Mouse (Mus musculus): ENCODE measurements around the gene Fam129a. TPM values are rescaled to one million over a fixed set of nuclear protein-coding genes. Genes with fewer than 3 reads are reported as not detected.

The Fam129a gene
- polyA plus RNA-seq, 1 experiment: 5.8 TPM

DNA sequence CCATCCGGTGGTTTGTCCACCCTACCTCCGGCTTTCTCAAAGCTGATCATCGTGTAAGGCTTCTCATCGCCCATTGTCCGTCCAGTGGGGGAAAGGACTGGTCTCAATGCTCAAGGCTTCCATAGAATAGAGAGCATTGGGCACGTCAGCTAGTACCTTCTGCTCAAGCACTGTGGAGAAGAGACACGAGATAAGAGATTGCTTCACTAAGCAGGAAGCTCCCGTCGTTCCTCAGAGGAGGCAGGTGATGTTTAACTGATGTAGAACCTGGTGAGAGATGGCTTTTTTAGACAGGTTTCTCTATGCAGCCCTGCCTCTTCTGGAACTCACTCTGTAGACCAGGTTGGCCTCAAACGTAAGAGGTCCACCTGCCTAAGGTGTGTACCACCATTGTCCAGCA, 93.4 kb downstream of the Fam129a start:
- TF ChIP-seq CTCF (conservative IDR thresholded peaks at IDR 0.05; ENCODE audit: insufficient read depth, insufficient read length, low read depth, low read length): no peak
- TF ChIP-seq POLR2A (IDR thresholded peaks at IDR 0.05; ENCODE audit: low read depth, low read length): no peak
- H3K36me3 ChIP-seq (ENCODE audit: control insufficient read depth, insufficient read depth, low read length): no peaks in the 10 kb centered on the region
- peaks cover 6% of the 10 kb centered on the region for H3K4me1 ChIP-seq (ENCODE audit: control insufficient read depth, insufficient read depth, low read length)
- no peak overlapping the region for H3K4me3 ChIP-seq (ENCODE audit: insufficient read depth, low read depth, low read length)
- H3K27me3 ChIP-seq (replicated peaks; ENCODE audit: control insufficient read depth, insufficient read depth, low read length): no peaks in the 10 kb centered on the region; the same call in 1 of the 2 replicates
- no peak overlapping the region for H3K27ac ChIP-seq (ENCODE audit: insufficient read depth, low read depth, low read length)
- 92% methylated on average over 10 of the region's 10 CpGs for WGBS
- no peak for DNase-seq

DNA sequence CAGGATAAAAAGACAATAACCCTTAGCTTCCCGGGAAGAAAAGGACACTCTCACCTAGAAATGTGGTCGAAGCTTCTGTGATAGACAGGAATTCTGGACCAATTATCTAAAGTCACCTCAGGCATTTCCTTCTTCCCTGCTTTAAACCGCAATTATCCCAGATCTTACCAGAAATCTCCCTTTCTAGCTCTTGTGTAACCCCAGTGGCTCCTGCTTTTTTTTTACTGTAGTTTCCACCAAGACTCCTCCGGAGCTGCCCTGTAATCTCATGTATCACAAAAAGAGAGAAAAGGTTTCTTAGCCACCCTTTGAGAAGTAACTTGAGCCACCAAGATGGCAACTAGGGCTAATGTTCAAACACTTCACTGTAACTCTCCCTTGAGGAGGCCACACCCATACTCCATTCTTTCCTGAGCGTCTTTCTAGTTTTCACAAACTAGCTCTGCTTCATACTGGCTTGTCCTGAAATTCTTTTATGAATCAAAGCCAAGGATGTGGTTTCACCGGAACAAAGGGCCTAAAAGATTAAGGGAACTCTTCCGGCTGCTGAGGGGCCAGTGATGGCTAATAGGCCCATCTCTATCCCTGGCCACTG, 93.9 kb downstream of the Fam129a start:
- no peak for DNase-seq
- peaks cover 6% of the 10 kb centered on the region for H3K4me1 ChIP-seq (ENCODE audit: control insufficient read depth, insufficient read depth, low read length)
- WGBS: 77% methylated on average over 7 of the region's 7 CpGs
- H3K27ac ChIP-seq (ENCODE audit: insufficient read depth, low read depth, low read length): no peak overlapping the region
- H3K36me3 ChIP-seq (ENCODE audit: control insufficient read depth, insufficient read depth, low read length): no peaks in the 10 kb centered on the region
- no peak for TF ChIP-seq CTCF (conservative IDR thresholded peaks at IDR 0.05; ENCODE audit: insufficient read depth, insufficient read length, low read depth, low read length)
- TF ChIP-seq POLR2A (IDR thresholded peaks at IDR 0.05; ENCODE audit: low read depth, low read length): no peak
- H3K4me3 ChIP-seq (ENCODE audit: insufficient read depth, low read depth, low read length): no peak overlapping the region
- H3K27me3 ChIP-seq (replicated peaks; ENCODE audit: control insufficient read depth, insufficient read depth, low read length): no peaks in the 10 kb centered on the region; the same call in 1 of the 2 replicates

DNA sequence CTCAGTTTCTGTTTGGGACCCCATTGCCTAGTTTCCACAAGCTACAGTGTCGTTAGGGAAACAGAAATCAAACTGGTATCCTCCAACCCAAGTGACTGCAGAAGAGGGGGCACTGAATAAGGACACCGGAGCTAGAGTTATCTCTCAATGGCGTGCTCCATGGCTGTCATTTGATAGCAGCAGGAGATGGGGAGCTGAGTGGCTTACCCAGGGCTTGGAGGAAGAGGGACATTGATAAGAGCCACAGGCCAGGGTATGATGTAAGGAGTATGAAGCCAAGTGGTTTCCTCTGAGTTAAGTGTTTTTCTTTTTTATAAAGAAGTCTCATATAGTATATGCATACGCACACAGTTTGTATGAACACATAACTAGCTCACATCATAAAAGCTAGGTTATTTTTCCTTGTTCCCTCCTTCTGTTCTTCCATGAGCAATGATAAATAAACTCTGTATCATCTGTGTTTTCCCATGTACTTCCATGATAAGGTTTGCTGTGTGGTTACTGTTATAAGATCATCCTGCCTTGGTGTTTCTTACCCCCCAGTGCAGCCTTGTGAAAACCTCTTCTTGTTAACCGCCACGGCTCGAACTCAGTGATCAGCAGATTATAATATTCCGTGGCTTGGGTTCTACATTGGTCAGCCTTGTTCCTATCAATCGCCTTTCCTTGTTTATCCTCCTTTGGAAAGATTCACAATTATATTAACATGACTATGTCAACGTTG, 96.5 kb downstream of the Fam129a start:
- Histone ChIP-seq H3K27ac (ENCODE audit: insufficient read depth, low read depth, low read length) (no peak overlapping the region), H3K27me3 (replicated peaks; ENCODE audit: control insufficient read depth, insufficient read depth, low read length) (no peaks in the 10 kb centered on the region; the same call in 1 of the 2 replicates), H3K36me3 (ENCODE audit: control insufficient read depth, insufficient read depth, low read length) (no peaks in the 10 kb centered on the region), H3K4me3 (ENCODE audit: insufficient read depth, low read depth, low read length) (no peak overlapping the region), H3K4me1 (ENCODE audit: control insufficient read depth, insufficient read depth, low read length) (no peaks in the 10 kb centered on the region)
- WGBS: 88% methylated on average over 10 of the region's 10 CpGs
- TF ChIP-seq POLR2A (IDR thresholded peaks at IDR 0.05; ENCODE audit: low read depth, low read length) (no peak), CTCF (conservative IDR thresholded peaks at IDR 0.05; ENCODE audit: insufficient read depth, insufficient read length, low read depth, low read length) (no peak)
- DNase-seq: no peak

DNA sequence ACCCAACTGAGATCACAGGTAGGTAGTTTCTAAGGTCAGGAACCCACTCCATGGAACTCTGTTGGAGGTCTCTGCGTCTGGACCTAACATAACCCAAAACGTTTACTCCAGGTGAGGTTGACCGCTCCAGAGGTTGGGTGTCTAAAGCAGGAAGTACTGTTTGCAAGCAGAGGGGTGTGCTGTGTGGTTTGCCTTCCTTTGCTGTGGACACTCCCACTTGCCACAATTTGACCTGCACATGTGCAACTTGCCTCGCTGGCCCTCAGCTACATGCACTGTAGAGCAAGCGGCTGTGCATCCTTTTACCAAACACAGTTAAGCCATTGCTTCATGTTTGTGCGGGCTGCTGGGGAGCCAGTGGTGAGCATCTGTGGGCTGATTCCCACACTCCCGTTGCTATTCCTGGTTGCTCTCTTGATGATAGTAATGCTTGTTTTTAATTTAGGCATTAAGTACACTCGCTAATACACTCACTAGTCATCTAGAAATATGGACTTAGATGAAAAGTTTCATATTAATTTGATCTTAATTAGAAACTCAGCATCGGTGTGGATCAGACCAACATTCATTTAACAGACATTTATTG, 99.1 kb downstream of the Fam129a start:
- no peak overlapping the region for H3K27ac ChIP-seq (ENCODE audit: insufficient read depth, low read depth, low read length)
- no peaks in the 10 kb centered on the region for H3K4me1 ChIP-seq (ENCODE audit: control insufficient read depth, insufficient read depth, low read length)
- no peaks in the 10 kb centered on the region for H3K27me3 ChIP-seq (replicated peaks; ENCODE audit: control insufficient read depth, insufficient read depth, low read length)
- DNase-seq: no peak
- TF ChIP-seq POLR2A (IDR thresholded peaks at IDR 0.05; ENCODE audit: low read depth, low read length) (no peak), CTCF (conservative IDR thresholded peaks at IDR 0.05; ENCODE audit: insufficient read depth, insufficient read length, low read depth, low read length) (no peak)
- H3K36me3 ChIP-seq (ENCODE audit: control insufficient read depth, insufficient read depth, low read length): no peaks in the 10 kb centered on the region
- 85% methylated on average over 9 of the region's 9 CpGs for WGBS
- no peak overlapping the region for H3K4me3 ChIP-seq (ENCODE audit: insufficient read depth, low read depth, low read length)

DNA sequence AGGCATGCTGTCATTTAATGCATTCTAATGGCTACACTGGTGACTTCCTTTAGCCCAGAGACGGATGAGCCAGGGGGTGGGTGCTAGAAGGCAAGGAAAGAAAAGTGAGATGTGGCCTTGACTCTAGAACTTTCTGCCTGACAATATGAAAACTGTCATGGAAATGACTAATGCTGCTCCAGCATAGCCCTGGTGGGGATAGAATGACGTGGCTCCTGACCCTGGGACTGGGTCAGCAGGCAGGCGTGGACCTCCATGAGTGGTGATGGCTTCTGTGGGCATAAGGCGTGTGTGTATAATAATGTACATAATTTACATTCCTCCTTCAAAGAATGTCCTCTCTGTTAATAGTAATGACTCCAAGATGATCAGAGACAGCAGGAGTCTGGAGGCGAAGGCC, 104.7 kb downstream of the Fam129a start:
- WGBS: 86% methylated on average over 5 of the region's 5 CpGs
- no peak overlapping the region for H3K4me3 ChIP-seq (ENCODE audit: insufficient read depth, low read depth, low read length)
- TF ChIP-seq POLR2A (IDR thresholded peaks at IDR 0.05; ENCODE audit: low read depth, low read length): no peak
- no peak for TF ChIP-seq CTCF (conservative IDR thresholded peaks at IDR 0.05; ENCODE audit: insufficient read depth, insufficient read length, low read depth, low read length)
- H3K36me3 ChIP-seq (ENCODE audit: control insufficient read depth, insufficient read depth, low read length): no peaks in the 10 kb centered on the region
- H3K4me1 ChIP-seq (ENCODE audit: control insufficient read depth, insufficient read depth, low read length): no peaks in the 10 kb centered on the region
- H3K27me3 ChIP-seq (replicated peaks; ENCODE audit: control insufficient read depth, insufficient read depth, low read length): no peaks in the 10 kb centered on the region
- no peak overlapping the region for H3K27ac ChIP-seq (ENCODE audit: insufficient read depth, low read depth, low read length)
- DNase-seq: no peak

DNA sequence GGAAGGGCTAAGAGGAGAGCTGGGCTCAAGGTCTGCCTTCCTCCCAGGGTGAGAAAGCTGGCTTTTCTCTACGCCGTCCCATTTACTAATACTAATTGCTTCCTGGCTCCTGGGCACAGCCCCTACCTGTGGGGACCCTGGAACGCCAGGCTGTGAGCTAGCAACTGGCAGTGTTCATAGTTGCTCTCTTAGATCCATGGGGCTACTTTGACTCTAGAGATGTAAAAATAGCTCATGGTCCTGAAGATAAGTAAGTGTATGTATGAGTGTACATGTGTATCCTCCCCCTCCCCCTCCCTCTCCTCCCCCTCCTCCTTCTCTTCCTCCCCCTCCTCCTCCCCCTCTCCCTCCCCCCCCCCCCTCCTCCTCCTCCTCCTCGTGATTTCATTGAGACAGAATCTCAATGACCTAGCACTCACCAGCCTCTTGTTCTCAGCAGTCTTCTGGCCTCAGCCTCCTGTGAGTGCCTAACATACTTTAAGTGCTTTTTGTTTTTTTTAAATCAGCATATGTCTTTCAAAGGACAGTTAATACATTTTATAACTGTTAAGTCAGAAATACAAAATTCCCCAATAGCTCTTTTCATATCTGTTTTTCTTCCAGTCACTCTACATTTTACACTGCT, 106.3 kb downstream of the Fam129a start:
- Histone ChIP-seq H3K4me3 (ENCODE audit: insufficient read depth, low read depth, low read length) (no peak overlapping the region), H3K4me1 (ENCODE audit: control insufficient read depth, insufficient read depth, low read length) (no peaks in the 10 kb centered on the region), H3K27ac (ENCODE audit: insufficient read depth, low read depth, low read length) (no peak overlapping the region), H3K27me3 (replicated peaks; ENCODE audit: control insufficient read depth, insufficient read depth, low read length) (no peaks in the 10 kb centered on the region), H3K36me3 (ENCODE audit: control insufficient read depth, insufficient read depth, low read length) (no peaks in the 10 kb centered on the region)
- DNase-seq: no peak
- WGBS: 75% methylated on average over 3 of the region's 4 CpGs
- TF ChIP-seq POLR2A (IDR thresholded peaks at IDR 0.05; ENCODE audit: low read depth, low read length) (no peak), CTCF (conservative IDR thresholded peaks at IDR 0.05; ENCODE audit: insufficient read depth, insufficient read length, low read depth, low read length) (no peak)

DNA sequence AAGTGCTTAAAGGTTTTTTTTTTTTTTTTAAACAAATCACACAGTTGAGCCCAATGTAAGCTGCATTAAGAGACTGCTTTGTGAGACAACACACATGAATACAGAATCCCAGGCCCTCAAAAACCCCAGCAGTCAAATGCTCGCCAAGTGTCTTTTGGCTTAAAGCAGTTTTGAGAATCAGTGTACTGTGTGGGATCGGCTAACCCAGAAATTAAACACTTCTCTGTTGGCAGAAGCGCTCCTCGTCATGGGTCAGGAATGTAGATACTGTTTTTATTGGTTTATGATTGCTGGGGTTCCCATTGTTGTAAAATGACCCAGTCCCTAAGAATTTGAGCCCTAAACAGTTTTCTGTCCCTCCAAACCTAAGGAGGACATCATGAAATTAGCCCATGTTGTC, 107.0 kb downstream of the Fam129a start:
- H3K4me1 ChIP-seq (ENCODE audit: control insufficient read depth, insufficient read depth, low read length): no peaks in the 10 kb centered on the region
- no peak for DNase-seq

More for the DNA sequence above, 107.0 kb downstream of the Fam129a start:
- H3K27me3 ChIP-seq (replicated peaks; ENCODE audit: control insufficient read depth, insufficient read depth, low read length): no peaks in the 10 kb centered on the region
- H3K36me3 ChIP-seq (ENCODE audit: control insufficient read depth, insufficient read depth, low read length): no peaks in the 10 kb centered on the region
- no peak overlapping the region for H3K4me3 ChIP-seq (ENCODE audit: insufficient read depth, low read depth, low read length)
- no peak overlapping the region for H3K27ac ChIP-seq (ENCODE audit: insufficient read depth, low read depth, low read length)
- no peak for TF ChIP-seq CTCF (conservative IDR thresholded peaks at IDR 0.05; ENCODE audit: insufficient read depth, insufficient read length, low read depth, low read length)
- TF ChIP-seq POLR2A (IDR thresholded peaks at IDR 0.05; ENCODE audit: low read depth, low read length): no peak
- WGBS: 70% methylated on average over 4 of the region's 4 CpGs
